Mouse (Mus musculus) neutrophil, adult 5-6 weeks (primary cell): ENCODE data around the gene Il7r. TPM values are rescaled to one million over a fixed set of nuclear protein-coding genes. Genes with fewer than 3 reads are reported as not detected.
A peak's percentile ranks its signal among the peaks of the same experiment; 100 is the strongest.
"Not testable (repeated sequence)": the region's sequence is repeated elsewhere in the genome, so short reads cannot be mapped to it uniquely, and the experiment has no call there.

Experiments
- ATAC-seq: fragments of 151-379, 151-347 bp; 2 replicates; pipeline ENCODE4 v1.8.0; 2017; ENCODE audit warnings: mild to moderate bottlenecking, moderate TSS enrichment; ENCODE audit not compliant: insufficient number of reproducible peaks, poor library complexity, low FRiP score, severe bottlenecking; ENCODE audit errors: extremely low read depth
- total RNA-seq: library from RNA; stranded (forward); fragments of 200-1000 nt; gene quantifications from 2 replicates; pipeline ENCODE4 v1.2.3, GENCODE M21; 2017

The Il7r gene
- total RNA-seq: 56.7 and 61.3 TPM in 2 replicates

DNA sequence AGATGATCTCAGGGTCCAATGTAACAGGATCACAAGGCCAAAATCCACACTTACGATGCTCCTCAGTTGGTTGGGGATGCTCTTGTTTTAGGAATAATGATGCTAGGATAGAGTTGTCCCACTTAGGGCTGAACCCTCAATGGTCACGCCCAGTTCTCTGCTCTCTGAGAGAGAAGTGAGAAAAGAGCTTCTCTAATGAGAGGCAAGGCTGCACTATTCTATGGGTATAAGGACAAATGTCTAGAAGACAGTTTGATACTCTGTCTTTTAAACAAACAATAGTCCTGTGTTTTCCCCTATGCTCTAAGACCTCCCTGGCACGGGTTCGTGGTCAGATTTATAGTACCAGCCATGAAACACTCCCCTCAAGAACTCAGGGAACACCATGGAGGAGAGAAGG is at the start of gene Il7r:
Gene Il7r, minus strand, starts transcription at position 101 of the 400 bp plus-strand sequence.
- no peak for ATAC-seq

DNA sequence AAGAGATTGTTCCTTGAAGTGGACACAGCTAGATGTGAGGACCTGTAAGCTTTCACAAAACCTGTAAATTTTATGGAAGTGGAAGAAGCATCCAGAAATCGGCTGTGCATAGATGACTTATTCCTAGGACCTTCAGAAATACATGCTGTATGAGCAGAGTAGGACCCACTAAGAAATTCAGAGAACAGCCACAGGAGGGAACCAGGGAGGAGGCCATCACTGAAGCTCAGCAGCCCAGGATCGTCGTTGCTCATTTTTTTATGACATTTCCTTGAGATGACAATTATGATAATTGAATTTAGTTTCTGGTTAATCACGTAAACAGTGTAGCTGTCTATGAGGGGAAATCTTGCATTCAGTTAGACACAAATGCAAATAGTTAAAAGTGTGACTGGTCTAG is 47.3 kb upstream of the Il7r start:
- peak; percentile 47; the same call in 1 of the 2 replicates for ATAC-seq

DNA sequence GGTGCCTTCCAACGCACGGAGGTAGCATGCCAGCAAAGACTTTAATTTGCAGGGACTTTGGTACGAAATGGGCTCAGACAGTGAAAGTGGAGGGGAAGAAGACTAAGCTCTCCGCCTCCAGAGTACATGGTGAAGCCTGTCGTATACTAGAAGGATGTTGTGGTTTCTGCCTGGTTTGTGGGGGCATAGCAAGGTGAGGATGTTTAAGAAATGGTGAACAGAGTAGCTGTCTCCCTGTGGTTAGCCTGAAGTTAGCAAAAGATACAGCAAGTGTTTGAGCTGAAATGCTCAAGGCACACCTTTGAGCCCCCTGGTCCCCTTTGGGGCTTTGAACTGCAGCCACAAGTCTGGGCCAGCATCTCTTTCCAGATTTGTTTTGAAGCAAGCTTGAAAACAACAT is 44.8 kb upstream of the Il7r start:
- peak; percentile 55 for ATAC-seq

DNA sequence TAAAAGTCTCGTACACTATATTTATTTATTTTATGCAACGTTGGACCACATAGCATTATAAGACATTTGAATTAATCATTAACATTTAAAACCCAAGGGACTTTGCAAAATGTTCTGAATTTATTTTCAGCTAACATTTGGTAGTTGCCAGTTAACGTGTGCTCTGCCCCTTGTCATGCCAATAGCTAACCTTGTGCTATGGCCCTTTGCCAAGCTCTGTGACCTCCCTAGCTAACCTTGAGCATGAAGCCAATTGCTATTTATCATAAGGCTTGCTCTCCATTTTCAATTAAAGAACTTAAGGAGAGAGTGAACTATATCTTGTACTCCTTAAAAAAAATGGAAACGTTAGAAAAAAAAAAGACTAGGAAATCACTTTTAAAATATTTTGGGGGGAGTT is 43.4 kb upstream of the Il7r start:
- ATAC-seq: no peak

DNA sequence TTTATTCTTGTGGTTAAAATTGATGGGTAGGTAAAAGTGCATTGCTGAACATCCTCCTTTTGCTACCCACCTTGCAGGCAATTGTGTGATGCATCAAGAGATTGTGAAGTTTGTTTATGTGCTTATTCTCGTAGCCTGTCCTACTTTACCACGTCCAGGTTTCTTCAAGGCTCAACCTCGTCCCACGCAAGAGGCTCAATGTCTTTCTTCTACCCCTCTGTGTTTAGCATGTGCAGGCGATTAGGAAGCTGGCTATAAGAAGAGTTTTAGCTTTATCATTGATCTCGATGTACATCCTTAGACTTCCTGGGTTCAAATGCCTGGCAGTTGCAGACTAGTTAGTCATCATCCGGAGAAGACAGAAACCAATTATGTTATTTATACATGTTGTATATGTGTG is 42.7 kb upstream of the Il7r start:
- ATAC-seq: no peak

DNA sequence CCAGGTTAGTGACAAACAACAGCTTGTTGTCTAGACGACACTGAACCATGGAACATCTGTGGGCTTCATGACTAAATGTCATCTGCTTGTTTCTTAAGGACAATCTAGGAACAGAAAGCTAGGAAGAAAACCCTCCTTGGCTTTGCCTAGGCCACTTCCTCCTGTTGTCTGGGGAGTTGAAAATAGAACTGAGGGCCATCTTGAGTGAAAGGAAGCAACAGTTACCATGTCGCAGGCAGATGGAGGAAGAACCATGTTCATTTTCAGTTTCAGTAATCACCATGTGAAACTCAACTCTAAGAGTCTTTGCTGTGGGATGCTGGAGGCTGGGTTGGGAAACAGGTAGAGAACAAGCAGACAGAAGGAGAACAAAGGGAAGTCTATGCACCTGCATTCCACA is 41.9 kb upstream of the Il7r start:
- no peak for ATAC-seq

DNA sequence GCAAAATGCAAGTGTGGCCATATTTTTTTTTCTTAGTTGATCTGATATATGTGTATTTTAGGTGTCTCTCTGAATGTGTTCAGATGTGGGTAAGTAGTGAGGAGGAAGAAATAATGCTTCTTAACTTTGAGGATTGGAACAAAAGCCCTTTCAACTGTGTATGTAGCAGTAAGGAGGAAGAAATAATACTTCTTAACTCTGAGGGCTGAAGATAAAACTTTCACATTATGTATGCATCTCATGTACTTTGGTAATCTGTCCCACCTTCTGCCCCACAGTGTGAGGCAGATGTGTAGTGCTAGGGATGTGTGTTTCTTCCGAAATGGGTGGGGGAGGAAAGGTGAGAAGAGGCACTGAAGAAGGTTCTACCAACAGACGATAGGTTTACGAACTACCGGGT is 37.3 kb upstream of the Il7r start:
- no peak for ATAC-seq

DNA sequence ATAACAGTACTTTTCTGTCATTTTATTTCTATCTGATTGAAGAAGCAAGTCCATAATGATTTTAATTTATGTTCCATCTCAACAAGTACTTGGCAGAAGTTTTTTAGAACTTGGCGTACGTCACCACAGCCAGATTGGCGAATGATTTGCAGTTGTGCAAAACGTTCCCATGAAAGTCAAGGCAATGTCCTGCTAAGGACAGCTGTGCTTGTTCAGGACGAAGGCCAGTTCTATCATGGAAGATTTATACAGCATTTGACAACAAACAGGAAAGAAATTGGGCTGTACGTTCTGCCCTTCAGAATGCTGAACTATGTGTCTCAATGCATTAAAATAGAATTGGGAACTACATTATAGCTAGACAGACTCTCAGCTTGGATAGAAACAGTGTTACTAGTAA is 35.4 kb upstream of the Il7r start:
- ATAC-seq: no peak

DNA sequence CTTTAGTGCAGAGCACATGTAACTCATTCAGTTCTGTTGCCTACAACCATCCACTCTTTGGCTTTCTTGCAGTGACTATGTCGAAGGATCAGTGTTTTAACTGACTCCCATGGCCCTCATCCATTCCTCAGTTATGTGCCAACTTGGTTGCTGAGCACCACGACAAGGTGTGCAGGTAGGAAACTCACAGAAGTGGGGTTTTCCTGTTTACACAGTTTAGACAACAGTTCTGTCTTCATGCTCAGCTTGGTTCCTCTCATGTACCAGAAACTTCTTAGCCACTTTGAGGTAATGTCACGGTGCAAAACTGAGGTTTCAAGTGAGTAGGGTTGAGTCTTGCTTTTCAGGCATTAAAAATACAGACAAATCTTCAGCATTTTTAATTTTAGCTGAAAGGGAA is 34.2 kb upstream of the Il7r start:
- ATAC-seq: 0 out of 2 replicates have a peak, but pooled peaks have one; percentile 26

DNA sequence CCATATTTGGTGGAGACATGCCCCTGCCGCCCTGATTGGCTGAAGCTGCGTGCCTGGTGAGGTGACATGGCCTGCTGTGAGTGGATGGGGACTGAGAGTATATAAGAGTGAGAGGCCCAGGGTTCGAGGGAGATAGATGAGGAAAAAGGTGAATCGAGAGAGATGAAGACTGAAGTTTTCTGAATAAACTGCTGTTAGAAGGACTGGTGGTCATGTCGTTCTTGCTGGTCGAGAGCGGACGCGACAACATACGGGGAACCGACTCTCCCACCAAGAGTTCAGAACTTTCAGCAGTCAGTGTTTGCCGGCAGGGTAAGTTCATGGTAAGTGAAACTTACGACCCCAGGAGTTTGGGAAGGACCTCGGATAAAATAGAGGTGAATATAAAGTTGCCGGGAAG is 27.3 kb upstream of the Il7r start:
- ATAC-seq: not testable (repeated sequence)

DNA sequence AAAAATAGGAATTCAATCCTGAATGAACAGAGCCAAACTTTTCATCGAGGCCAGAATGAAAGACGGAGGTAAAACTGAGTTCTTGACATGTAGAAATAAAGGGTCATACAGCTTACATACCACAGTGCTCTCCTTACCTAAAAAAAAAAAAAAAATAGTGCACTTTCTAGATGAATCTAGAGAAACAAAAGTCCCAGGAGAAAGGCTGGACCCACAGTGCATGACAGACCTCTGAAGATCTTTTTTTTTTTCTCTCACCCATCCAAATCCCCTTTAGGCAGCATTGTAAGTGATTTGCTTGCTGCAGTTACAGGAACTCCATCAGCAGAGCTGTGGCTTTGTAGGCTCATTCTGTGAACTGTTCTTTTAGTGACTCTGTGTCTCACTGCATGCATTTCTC is 19.0 kb upstream of the Il7r start:
- ATAC-seq: no peak

DNA sequence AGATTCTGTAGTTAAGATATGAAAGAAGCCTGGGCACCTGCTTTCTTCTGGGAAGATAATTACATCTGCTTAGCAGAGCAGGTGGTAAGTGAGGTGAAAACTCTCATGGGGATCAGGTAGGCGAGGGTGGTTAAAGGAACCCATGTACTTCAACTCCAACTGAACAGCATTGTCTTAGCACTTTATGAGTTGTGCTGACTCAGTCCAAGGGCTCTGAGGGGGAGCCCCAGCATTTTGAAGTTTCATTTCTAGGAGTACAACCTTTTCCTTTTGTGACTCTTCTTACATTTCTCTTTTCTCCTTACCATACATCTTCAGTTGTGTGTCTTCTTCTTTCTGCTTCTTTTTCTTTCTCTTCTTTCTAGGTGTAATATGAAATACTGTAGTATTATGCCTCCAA is 5.2 kb upstream of the Il7r start:
- ATAC-seq: no peak

DNA sequence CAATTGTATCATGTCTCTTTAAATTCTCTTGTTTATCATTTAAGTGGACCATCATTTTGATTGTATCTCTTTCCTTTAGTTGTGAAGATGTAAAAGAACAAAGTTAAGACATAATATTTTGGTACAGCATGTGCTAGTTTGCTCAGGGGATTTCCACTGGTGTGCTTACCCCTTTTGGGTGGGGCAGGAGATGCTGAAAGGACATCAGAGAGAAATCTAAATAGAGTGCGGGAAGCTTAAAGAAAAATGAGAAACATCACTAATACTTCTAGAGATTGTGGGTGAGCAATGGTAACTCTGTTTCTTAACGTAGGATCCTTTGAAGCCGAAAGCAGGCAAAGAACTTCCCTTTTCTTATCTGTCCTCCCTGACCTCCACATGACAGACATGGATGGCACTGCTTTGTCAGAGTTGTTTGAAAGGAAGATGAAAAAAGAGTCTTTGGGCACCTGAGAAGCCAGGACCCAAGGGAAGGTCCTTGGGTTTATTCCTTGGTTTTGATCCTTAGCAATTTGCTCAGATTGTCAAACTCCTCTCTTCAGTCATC is 3.5 kb upstream of the Il7r start:
- 0 out of 2 replicates have a peak, but pooled peaks have one; percentile 13 for ATAC-seq

DNA sequence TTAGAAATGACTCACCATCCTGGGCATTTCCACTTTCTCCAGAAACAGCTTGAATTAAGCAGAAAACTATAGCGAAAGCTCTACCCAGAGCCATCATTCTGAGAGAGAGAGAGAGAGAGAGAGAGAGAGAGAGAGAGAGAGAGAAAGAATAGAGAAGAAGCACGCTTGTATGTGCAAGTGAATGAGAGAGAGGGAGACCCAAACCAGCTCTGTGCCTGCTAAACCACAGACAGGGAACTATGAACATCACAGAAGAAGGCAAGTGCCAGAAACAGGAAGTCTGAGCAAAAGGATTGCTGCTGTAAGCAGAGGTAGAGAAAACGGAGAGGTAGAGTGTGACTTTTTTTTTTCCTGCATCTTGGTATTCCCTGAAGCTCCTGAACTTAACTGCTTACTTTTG is 330 bp downstream of the Il7r start:
- ATAC-seq: peak; percentile 63; the same call in 1 of the 2 replicates

DNA sequence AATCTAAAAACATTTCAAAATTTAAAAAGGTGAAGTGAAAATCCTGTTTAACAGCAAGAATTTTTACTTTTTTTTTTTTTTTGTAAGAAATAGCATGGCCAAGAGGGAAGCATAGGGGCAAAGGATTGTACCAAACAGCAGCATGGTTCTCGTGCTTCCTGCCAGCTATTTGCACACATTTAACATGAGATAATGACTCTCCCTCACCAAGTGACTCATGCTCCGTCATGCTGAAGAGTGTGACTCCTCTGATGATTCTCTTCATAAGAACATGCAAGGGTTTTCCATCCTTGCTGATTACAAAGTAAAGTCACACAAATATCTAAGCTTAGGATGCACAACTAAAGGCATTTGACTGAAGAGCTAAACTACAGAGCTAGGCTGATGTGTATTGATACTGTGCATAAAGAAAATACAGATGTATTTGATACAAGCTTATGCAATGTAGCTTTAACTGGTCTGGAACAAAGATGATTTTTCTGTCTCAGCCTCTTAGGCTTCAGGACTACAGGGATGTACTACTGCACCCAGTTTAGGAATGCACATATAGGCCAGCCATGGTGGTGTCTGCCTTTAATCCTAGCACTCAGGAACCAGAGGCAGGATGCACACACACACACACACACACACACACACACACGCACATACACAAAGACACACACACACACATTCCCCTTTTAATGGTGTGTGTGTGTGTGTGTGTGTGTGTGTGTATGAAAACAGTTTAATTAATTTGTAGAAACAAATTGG is 1.6 kb downstream of the Il7r start:
- ATAC-seq: peak; percentile 28; the same call in 1 of the 2 replicates

DNA sequence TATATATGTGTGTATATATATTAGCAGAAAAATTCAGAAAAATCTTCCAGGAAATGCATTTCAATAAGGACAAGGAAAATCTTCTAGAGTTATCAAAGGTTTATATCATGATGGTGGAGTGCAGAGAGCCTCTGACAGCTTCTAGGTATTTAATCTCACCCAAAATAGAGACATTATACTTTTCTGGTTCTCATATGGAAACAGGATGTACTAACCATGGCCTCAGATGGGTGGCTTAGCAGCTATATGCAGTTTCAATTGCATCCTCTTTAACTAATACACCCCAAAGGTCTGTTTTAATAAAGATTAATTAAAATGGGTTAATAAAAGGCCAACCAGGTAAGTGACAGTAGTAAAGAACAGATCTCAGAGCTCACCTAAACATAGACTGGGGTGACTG is 3.6 kb downstream of the Il7r start:
- ATAC-seq: no peak

DNA sequence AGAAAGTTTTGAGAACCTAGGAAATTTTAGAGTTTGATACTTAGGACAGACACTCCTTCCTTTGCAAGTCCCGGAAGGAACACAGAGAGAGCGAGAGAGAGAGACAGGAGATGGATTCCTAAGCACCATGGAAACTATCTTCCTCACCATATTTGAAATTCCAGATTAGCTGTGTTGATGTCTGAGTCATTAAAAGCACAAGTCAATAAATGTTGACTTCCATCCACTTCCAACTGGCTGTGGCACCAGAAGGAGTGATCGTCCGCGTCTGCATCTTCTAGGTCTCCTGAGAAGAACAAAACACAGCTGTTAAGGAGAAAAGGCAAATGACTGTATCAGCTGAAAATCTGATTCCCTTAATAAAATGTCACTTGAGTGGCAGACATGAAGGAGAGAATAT is 5.1 kb downstream of the Il7r start:
- ATAC-seq: no peak

DNA sequence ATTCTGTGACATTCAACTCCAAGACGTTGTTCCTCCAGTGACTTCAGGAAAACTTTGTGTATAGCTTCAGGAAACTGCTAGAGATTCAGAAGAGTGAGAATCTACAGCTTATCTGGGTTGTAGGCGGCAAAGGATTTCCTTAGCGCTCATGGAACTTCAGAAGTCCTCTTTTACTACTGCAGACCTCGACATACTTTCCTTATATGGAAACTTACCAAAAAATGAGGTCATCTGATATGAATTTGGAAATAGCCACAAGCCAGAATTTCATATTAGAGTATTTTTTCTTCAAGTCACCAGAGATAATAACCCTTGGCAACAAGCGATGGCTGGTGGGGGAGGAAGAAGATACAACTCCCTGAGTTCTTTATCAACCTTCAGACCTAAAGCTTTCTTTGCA is 6.0 kb downstream of the Il7r start:
- ATAC-seq: no peak

DNA sequence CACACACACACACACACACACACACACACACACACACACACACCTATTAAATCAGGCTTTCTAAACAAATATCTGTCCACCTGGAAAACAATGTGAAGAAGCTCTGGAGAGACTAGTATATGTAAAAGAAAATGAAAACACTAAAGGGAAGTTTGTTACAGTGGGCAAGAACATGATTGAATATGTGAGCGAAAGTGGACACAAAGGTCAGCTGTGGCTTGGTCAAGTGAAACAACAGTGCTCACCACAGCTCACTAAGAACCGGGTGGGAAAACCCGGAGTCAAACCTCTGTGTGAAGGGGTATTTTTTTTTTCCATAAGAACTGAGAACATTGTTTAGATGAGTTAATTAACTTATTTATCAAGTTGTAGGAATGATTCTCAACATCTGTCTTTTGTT is 6.9 kb downstream of the Il7r start:
- ATAC-seq: no peak

DNA sequence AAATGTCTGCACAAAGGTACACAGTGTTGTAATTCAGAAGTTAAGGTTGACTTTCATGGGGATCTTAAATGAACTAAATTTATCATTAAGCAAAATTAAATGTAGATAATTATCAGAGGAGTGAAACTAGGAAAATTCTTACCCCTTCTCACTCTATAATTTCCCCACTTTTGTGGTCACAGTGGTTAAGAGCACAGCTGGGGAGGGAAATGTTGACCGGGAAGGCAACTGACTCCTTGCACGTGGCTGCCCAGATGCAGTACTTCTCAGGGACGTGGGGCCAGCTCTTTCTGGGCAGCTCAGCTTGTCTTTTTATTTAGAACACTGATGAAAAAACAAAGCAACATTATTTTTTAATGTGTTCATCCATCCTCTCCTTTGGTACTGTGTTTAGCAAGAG is 37.9 kb downstream of the Il7r start:
- no peak for ATAC-seq
